Mouse (Mus musculus) thymus, postnatal 10 days (tissue): Measurements from ENCODE around the gene Zfp982.
"Not testable (repeated sequence)": the region's sequence is repeated elsewhere in the genome, so short reads cannot be mapped to it uniquely, and the experiment has no call there.

ENCODE experiments used
- DNase-seq, 2 experiments: peaks; one replicate each; pipeline ENCODE4 v3.0.0; 2021; ENCODE audit warnings: low spot score in 2 of 2

Gene Zfp982

GRCm38 (mm10) chr4:147492117-147492516 is at the start of gene Zfp982:
Zfp982 (plus strand) TSS chr4:147492417.
- DNase-seq: not testable (repeated sequence)

GRCm38 (mm10) chr4:147442649-147443553 is 49.3 kb upstream of the Zfp982 start:
- not testable (repeated sequence) for DNase-seq

- DNase-seq: not testable (repeated sequence)
Measured at GRCm38 (mm10) chr4:147443554-147443927, 48.7 kb upstream of the Zfp982 start.

- not testable (repeated sequence) for DNase-seq
Measured at GRCm38 (mm10) chr4:147445371-147445770, 46.8 kb upstream of the Zfp982 start.

- DNase-seq: no peak
Measured at GRCm38 (mm10) chr4:147448358-147448757, 43.9 kb upstream of the Zfp982 start.

GRCm38 (mm10) chr4:147449099-147449581 is 43.1 kb upstream of the Zfp982 start:
- DNase-seq: no peak

- DNase-seq: not testable (repeated sequence)
Measured at GRCm38 (mm10) chr4:147449986-147450385, 42.2 kb upstream of the Zfp982 start.

GRCm38 (mm10) chr4:147467207-147467606 is 25.0 kb upstream of the Zfp982 start:
- DNase-seq: not testable (repeated sequence)

GRCm38 (mm10) chr4:147498772-147499613 is 6.8 kb downstream of the Zfp982 start:
- not testable (repeated sequence) for DNase-seq

- no peak for DNase-seq
Measured at GRCm38 (mm10) chr4:147509174-147509573, 17.0 kb downstream of the Zfp982 start.

- no peak for DNase-seq
Measured at GRCm38 (mm10) chr4:147518981-147519380, 26.8 kb downstream of the Zfp982 start.

- no peak for DNase-seq
Measured at GRCm38 (mm10) chr4:147520100-147520499, 27.9 kb downstream of the Zfp982 start.

- no peak for DNase-seq
Measured at GRCm38 (mm10) chr4:147525125-147525524, 32.9 kb downstream of the Zfp982 start.

- no peak for DNase-seq
Measured at GRCm38 (mm10) chr4:147530366-147530765, 38.1 kb downstream of the Zfp982 start.

- DNase-seq: not testable (repeated sequence)
Measured at GRCm38 (mm10) chr4:147535916-147536315, 43.7 kb downstream of the Zfp982 start.

GRCm38 (mm10) chr4:147537702-147538101 is 45.5 kb downstream of the Zfp982 start:
- DNase-seq: no peak

- not testable (repeated sequence) for DNase-seq
Measured at GRCm38 (mm10) chr4:147539918-147540317, 47.7 kb downstream of the Zfp982 start, which contains the start of gene Gm16503. Gm16503 (plus strand) TSS chr4:147540218.

GRCm38 (mm10) chr4:147541105-147541504 is 48.9 kb downstream of the Zfp982 start:
- DNase-seq: no peak

GRCm38 (mm10) chr4:147553071-147553470 is 60.9 kb downstream of the Zfp982 start, which contains the start of gene Zfp985:
Zfp985 (plus strand) TSS chr4:147553277.
- not testable (repeated sequence) for DNase-seq

- DNase-seq: not testable (repeated sequence)
Measured at GRCm38 (mm10) chr4:147554361-147554760, 62.1 kb downstream of the Zfp982 start.

- DNase-seq: not testable (repeated sequence)
Measured at GRCm38 (mm10) chr4:147556921-147557320, 64.7 kb downstream of the Zfp982 start.

- DNase-seq: not testable (repeated sequence)
Measured at GRCm38 (mm10) chr4:147558011-147558410, 65.8 kb downstream of the Zfp982 start.
